Mouse (Mus musculus): Measurements from ENCODE around the gene Tmed1. TPM values are rescaled to one million over a fixed set of nuclear protein-coding genes. Genes with fewer than 3 reads are reported as not detected.

Tmed1 gene
- polyA plus RNA-seq, 2 experiments: 16.3 to 24.8 TPM

- WGBS (ENCODE audit: insufficient replicate concordance): 64% methylated on average over 6 of the region's 6 CpGs
- peak overlapping the region; percentile 40 for H3K9ac ChIP-seq (replicated peaks)
- peak; percentile 24 for TF ChIP-seq CTCF (IDR thresholded peaks at IDR 0.05; ENCODE audit: low read depth)
- no peak for TF ChIP-seq EP300 (IDR thresholded peaks at IDR 0.05; ENCODE audit: low read depth)
- H3K27me3 ChIP-seq (ENCODE audit: control insufficient read depth, insufficient read depth, low read length): no peaks in the 10 kb centered on the region
- ATAC-seq (ENCODE audit: insufficient read depth) (peak; percentile 43), DNase-seq (ENCODE audit: low read depth in 3 of 3, low spot score in 3 of 3) (peak in 2 of 3 experiments; percentile 32 to 36)
- H3K4me1 ChIP-seq (replicated peaks; ENCODE audit: control insufficient read depth in 2 of 2, insufficient read depth in 2 of 2, low read length in 1 of 2): peaks cover 47 to 49% of the 10 kb centered on the region in 2 experiments
- H3K9me3 ChIP-seq (ENCODE audit: control insufficient read depth, low read length): no peaks in the 10 kb centered on the region
- H3K27ac ChIP-seq: peak overlapping the region; percentile 81
- H3K36me3 ChIP-seq (replicated peaks; ENCODE audit: control insufficient read depth, insufficient read depth, low read depth): peaks cover 9% of the 10 kb centered on the region
- no peak overlapping the region for H3K4me3 ChIP-seq (ENCODE audit: insufficient read depth in 1 of 2, low read depth in 2 of 2, low read length in 2 of 2)
- H3K4me2 ChIP-seq (ENCODE audit: low read depth): peak overlapping the region; percentile 37; the same call in 1 of the 2 replicates
Measured at GRCm38 (mm10) chr9:21555198-21555742, 45.2 kb upstream of the Tmed1 start.

GRCm38 (mm10) chr9:21553607-21554273 is 43.7 kb upstream of the Tmed1 start:
- Histone ChIP-seq H3K27me3 (ENCODE audit: control insufficient read depth, insufficient read depth, low read length) (no peaks in the 10 kb centered on the region), H3K4me3 (ENCODE audit: insufficient read depth in 1 of 2, low read depth in 2 of 2, low read length in 2 of 2) (no peak overlapping the region), H3K9ac (replicated peaks) (0 out of 2 replicates have a peak overlapping the region, but pooled peaks have one; percentile 23), H3K4me2 (ENCODE audit: low read depth) (no peak overlapping the region), H3K9me3 (ENCODE audit: control insufficient read depth, low read length) (no peaks in the 10 kb centered on the region), H3K36me3 (replicated peaks; ENCODE audit: control insufficient read depth, insufficient read depth, low read depth) (peaks cover 9% of the 10 kb centered on the region), H3K27ac (peak overlapping the region; percentile 33), H3K4me1 (replicated peaks; ENCODE audit: control insufficient read depth in 2 of 2, insufficient read depth in 2 of 2, low read length in 1 of 2) (peaks cover 40% of the 10 kb centered on the region in 2 experiments)
- TF ChIP-seq CTCF (IDR thresholded peaks at IDR 0.05; ENCODE audit: low read depth): no peak
- TF ChIP-seq EP300 (IDR thresholded peaks at IDR 0.05; ENCODE audit: low read depth): no peak
- no peak for ATAC-seq (ENCODE audit: insufficient read depth)
- 81% methylated on average over 6 of the region's 6 CpGs for WGBS (ENCODE audit: insufficient replicate concordance)
- DNase-seq (ENCODE audit: low read depth in 3 of 3, low spot score in 3 of 3): no peak

GRCm38 (mm10) chr9:21551049-21551448 is 41.0 kb upstream of the Tmed1 start:
- DNase-seq (ENCODE audit: low read depth in 3 of 3, low spot score in 3 of 3): no peak
- Histone ChIP-seq H3K36me3 (replicated peaks; ENCODE audit: control insufficient read depth, insufficient read depth, low read depth) (peaks cover 7% of the 10 kb centered on the region), H3K4me1 (replicated peaks; ENCODE audit: control insufficient read depth in 2 of 2, insufficient read depth in 2 of 2, low read length in 1 of 2) (peaks cover 23 to 25% of the 10 kb centered on the region in 2 experiments), H3K4me2 (ENCODE audit: low read depth) (no peak overlapping the region), H3K27ac (no peak overlapping the region), H3K4me3 (ENCODE audit: insufficient read depth in 1 of 2, low read depth in 2 of 2, low read length in 2 of 2) (no peak overlapping the region), H3K9ac (replicated peaks) (no peak overlapping the region), H3K9me3 (ENCODE audit: control insufficient read depth, low read length) (no peaks in the 10 kb centered on the region), H3K27me3 (ENCODE audit: control insufficient read depth, insufficient read depth, low read length) (no peaks in the 10 kb centered on the region)
- TF ChIP-seq EP300 (IDR thresholded peaks at IDR 0.05; ENCODE audit: low read depth) (no peak), CTCF (IDR thresholded peaks at IDR 0.05; ENCODE audit: low read depth) (no peak)
- WGBS (ENCODE audit: insufficient replicate concordance): 88% methylated on average over 2 of the region's 2 CpGs
- ATAC-seq (ENCODE audit: insufficient read depth): no peak

GRCm38 (mm10) chr9:21547075-21547941 is 37.3 kb upstream of the Tmed1 start:
- peaks cover 7% of the 10 kb centered on the region for H3K36me3 ChIP-seq (replicated peaks; ENCODE audit: control insufficient read depth, insufficient read depth, low read depth)
- H3K27ac ChIP-seq: peak overlapping the region; percentile 82
- WGBS (ENCODE audit: insufficient replicate concordance): 1% methylated on average over 61 of the region's 66 CpGs
- DNase-seq (ENCODE audit: low read depth in 3 of 3, low spot score in 3 of 3) (peak in 2 of 3 experiments; percentile 42), ATAC-seq (ENCODE audit: insufficient read depth) (peak; percentile 16)
- peak overlapping the region; percentile 85 for H3K9ac ChIP-seq (replicated peaks)
- H3K4me2 ChIP-seq (ENCODE audit: low read depth): peak overlapping the region; percentile 73
- H3K27me3 ChIP-seq (ENCODE audit: control insufficient read depth, insufficient read depth, low read length): no peaks in the 10 kb centered on the region
- H3K9me3 ChIP-seq (ENCODE audit: control insufficient read depth, low read length): no peaks in the 10 kb centered on the region
- TF ChIP-seq EP300 (IDR thresholded peaks at IDR 0.05; ENCODE audit: low read depth): no peak
- TF ChIP-seq CTCF (IDR thresholded peaks at IDR 0.05; ENCODE audit: low read depth): peak; percentile 8; the same call in 1 of the 2 replicates
- peaks cover 7 to 16% of the 10 kb centered on the region in 2 experiments for H3K4me1 ChIP-seq (replicated peaks; ENCODE audit: control insufficient read depth in 2 of 2, insufficient read depth in 2 of 2, low read length in 1 of 2)
- H3K4me3 ChIP-seq (ENCODE audit: insufficient read depth in 1 of 2, low read depth in 2 of 2, low read length in 2 of 2): peak overlapping the region; percentile 75 to 98

- WGBS (ENCODE audit: insufficient replicate concordance): under 1% methylated on average over 43 of the region's 52 CpGs
- H3K4me1 ChIP-seq (replicated peaks; ENCODE audit: control insufficient read depth in 2 of 2, insufficient read depth in 2 of 2, low read length in 1 of 2): peaks cover 7 to 16% of the 10 kb centered on the region in 2 experiments
- H3K4me2 ChIP-seq (ENCODE audit: low read depth): peak within 1 kb of the TSS; percentile 73
- H3K9ac ChIP-seq (replicated peaks): peak within 1 kb of the TSS; percentile 85
- peak within 1 kb of the TSS; percentile 75 to 98 for H3K4me3 ChIP-seq (ENCODE audit: insufficient read depth in 1 of 2, low read depth in 2 of 2, low read length in 2 of 2)
- no peak for ATAC-seq (ENCODE audit: insufficient read depth)
- TF ChIP-seq EP300 (IDR thresholded peaks at IDR 0.05; ENCODE audit: low read depth): no peak
- TF ChIP-seq CTCF (IDR thresholded peaks at IDR 0.05; ENCODE audit: low read depth): no peak
- DNase-seq (ENCODE audit: low read depth in 3 of 3, low spot score in 3 of 3): no peak
- peak within 1 kb of the TSS; percentile 82 for H3K27ac ChIP-seq
- no peaks in the 10 kb centered on the region for H3K27me3 ChIP-seq (ENCODE audit: control insufficient read depth, insufficient read depth, low read length)
- H3K36me3 ChIP-seq (replicated peaks; ENCODE audit: control insufficient read depth, insufficient read depth, low read depth): peaks cover 7% of the 10 kb centered on the region
- H3K9me3 ChIP-seq (ENCODE audit: control insufficient read depth, low read length): no peaks in the 10 kb centered on the region
Measured at GRCm38 (mm10) chr9:21546789-21547074, 36.7 kb upstream of the Tmed1 start, which contains the start of gene Carm1. TSS of gene Carm1 (plus strand) at chr9:21546894.

All from liver, embryonic 14.5 days (tissue).